Mouse (Mus musculus) left cerebral cortex, adult 9 months (tissue): ENCODE data around the gene Gm20738.
"Not testable (repeated sequence)": the region's sequence is repeated elsewhere in the genome, so short reads cannot be mapped to it uniquely, and the experiment has no call there.

Experiments used
- DNase-seq, 2 experiments: peaks; one replicate each; pipeline ENCODE4 v3.0.0; 2022; ENCODE audit warnings: low spot score in 2 of 2

Gm20738 gene

DNA sequence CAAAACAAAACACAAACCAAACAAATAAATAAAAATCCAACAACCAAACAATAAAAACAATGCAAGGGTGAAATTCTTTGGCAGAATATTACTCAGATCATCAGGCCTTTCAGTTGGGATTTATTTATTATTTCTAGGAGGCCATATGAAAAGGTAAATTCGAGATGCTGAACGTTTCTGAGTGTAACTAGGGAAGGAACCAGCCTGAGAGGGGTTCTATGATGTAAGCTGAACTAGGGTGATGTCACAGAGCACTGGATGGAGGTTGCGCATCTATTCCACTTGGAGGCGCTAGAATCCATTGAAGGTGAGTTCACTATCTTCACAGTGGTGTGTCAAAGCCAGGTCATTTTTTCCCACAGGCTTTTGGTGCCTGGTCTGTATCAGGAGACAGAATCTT is at the start of gene Gm20738:
Gm20738 (plus strand) TSS at position 301 of the 400 bp plus-strand sequence.
- DNase-seq: not testable (repeated sequence)
